Mouse (Mus musculus) liver, adult 2 months (tissue): ENCODE results near the gene Zbtb43.

ENCODE experiments used
- CTCF ChIP-seq: fragments of 200-500 bp; IDR thresholded peaks from 2 replicates; pipeline ENCODE4 v1.5.1; 2011; ENCODE audit warnings: low read depth, low read length, control low read depth
- POLR2A ChIP-seq: fragments of 200-500 bp; IDR thresholded peaks from 2 replicates; pipeline ENCODE4 v1.6.1; 2011; ENCODE audit warnings: low read length, control low read depth; ENCODE audit not compliant: insufficient read depth; ENCODE audit errors: extremely low read depth

- no peak for TF ChIP-seq POLR2A
- TF ChIP-seq CTCF: no peak
These were observed 27.5 kb downstream of the Zbtb43 start for GRCm38 (mm10) chr2:33440893-33441292.
